Mouse (Mus musculus) layer of hippocampus, adult 11-12 months (tissue): ENCODE measurements around the gene Srsf1.

ENCODE experiments used
- DNase-seq: peaks from one replicate; pipeline ENCODE4 v3.0.0; 2022; ENCODE audit warnings: low spot score

Gene Srsf1

GRCm38 (mm10) chr11:88046944-88047794, at the start of gene Srsf1:
Srsf1 (plus strand) TSS chr11:88047373.
- DNase-seq, result peak; percentile 97

DNA sequence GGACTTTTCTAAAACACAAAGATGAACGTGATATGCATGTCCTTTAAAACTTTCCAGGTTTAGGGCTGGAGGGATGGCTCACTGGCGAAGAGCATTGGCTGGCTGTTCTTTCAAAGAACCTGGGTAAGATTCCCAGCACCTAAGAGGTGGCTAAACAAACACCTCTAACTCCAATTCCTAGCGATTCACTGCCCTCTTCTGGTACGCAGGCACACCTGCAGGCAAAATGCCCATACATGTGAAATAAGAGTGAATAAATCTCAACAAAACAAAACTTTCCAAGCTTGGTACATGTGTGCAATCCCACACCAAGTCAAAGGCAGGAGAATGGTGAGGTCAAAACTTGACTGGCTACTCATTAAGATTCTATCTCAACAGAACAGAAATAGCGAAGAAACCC, 47.4 kb upstream of the Srsf1 start:
- no peak for DNase-seq

- DNase-seq, result no peak
These were observed 44.4 kb upstream of the Srsf1 start for GRCm38 (mm10) chr11:88002738-88003137.

DNA sequence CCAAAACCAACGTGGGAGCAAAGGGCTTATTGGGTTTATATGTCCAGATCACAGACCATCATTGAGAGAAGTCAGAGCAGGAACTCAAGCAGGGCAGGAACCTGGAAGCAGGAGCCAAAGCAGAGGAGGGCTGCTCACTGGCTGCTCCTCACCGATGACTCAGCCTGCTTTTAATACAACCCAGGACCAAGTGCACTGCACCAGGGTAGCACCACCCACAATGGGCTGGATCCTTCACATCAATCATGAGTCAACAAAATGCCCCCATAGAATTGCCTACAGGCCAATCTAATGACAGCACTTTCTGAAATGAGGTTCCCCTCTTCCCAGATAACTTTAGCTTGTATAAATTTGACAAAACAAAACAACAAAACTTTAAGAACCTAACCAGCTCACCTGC, 43.0 kb upstream of the Srsf1 start:
- DNase-seq, result no peak

- no peak for DNase-seq
These were observed 38.5 kb upstream of the Srsf1 start for GRCm38 (mm10) chr11:88008641-88009040.

DNA sequence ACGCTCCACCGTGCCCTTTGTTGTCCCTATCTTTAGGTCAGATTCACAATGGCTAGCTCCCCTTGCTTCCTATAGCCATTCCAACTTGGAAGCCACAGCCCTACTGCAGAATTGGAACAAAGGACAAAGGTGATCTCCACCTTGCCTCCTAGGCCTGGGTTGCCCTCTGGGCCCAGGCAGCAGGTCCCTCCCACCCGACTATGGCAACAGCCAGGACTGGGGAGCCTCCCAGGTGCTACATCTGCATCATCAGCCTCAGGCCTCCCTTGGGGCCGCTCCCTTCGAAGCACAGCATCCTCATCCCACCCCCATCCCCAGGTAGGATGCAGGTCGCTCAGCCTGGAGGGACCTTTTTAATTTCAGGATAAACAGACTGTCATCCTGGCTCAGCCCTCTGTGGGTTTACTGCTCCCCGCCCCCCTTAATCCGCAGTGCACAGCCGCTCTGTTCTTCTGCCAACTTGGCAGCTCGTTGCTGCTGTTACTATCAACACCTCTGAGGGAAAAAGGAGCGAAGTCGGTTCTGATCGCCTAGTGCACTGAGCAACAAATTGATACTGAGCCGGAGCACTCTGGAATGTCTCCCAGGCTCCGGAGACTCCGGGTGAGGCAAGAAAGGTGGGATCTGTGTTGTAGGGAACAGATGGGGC, 37.5 kb upstream of the Srsf1 start:
- peak; percentile 49 for DNase-seq

DNA sequence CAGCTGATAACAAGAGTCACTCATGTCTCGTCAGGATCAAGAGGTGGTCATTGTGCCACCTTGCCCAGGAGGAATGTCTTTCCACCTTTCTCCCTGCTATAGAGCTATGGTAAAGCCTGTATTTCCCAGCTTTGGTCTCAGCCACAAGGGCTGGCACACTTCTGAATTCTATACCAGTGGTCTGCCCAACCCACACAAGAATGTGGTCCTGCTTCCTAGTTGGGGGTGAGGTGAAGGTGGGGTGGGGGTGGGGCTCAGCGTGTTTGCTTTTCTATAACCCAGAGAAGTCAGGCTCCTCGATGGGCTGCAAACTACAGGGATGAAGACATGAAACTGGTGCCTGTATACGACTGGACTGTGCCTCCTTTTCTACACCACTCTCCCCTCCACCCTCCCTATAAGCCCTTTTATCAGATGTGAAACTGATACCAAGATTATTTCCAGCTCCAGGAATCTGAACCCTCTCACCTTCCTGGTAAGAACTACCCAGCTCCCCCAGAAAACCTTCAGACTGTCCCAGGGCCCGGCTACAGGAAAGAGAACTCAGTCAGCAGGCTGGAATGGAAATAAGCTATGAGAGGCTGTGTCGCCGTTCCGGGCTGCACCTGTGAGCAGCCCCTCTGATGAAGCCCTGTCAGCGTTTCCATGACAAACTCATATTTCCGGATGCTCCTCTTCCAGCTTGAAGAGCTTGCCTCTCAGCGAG, 35.8 kb upstream of the Srsf1 start:
- no peak for DNase-seq

GRCm38 (mm10) chr11:88011914-88012419, 35.2 kb upstream of the Srsf1 start:
- DNase-seq, result no peak

DNA sequence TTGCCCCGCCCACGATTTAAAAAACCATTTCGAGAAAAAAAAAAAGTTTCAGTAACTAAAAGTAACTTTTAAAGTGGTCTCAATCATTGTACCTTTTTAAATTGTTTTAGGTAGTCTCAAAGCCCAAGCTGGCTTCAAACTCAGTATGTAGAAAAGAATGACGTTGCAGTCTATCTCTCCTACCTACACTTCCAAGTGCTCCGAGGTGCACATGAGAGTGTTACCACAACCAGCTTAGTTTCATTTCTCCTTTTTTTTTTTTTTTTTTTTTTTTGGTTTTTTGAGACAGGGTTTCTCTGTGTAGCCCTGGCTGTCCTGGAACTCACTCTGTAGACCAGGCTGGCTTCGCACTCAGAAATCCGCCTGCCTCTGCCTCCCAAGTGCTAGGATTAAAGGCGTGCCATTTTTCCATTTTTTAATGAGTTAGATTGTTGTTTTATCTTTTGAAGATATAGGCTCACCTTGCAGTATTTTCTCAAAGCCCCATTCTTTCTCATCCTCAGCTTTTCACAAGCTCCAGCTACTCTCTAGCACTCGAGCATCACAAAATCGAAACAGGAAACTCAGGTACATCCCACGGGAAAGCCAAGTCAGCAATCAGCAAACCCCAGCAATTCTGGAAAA, 34.4 kb upstream of the Srsf1 start:
- no peak for DNase-seq

DNA sequence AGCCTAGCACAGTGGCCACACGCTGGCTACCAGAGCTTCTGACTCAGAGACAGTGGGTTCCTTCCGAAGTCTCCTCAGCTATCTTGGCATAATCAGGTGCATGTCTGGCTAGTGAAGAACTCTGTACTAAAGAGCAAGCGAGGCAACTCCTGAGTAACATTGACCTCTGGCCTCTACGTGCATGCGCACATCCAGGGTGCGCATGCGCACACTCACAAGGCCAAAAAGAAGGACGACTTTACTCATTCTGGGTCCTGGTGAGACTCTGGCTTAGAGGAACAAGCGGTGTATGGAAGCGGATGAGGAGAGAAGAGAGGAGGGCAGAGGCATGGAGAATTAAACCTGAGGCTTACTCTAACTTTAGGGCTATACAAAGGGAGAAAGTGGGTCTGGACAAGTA, 33.5 kb upstream of the Srsf1 start:
- no peak for DNase-seq

DNA sequence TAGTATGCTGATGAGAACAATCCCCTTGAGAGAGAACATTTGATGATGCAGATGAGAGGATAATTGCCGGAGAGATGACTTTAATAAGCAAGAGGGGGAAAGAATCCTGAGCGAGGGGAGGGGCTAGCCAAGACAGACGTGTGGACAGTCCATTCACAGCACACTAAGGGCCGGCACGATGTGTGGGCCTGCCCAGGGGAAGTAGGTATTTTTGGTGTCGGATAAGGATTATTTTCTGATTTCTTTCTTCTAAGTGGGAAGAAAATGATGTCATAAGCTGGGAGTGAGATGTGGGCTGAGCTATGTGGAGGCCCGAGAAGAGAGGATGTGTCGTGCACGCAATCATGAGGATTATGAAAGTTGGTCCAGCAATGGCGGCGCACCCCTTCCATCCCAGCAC, 32.0 kb upstream of the Srsf1 start:
- DNase-seq, result no peak

DNA sequence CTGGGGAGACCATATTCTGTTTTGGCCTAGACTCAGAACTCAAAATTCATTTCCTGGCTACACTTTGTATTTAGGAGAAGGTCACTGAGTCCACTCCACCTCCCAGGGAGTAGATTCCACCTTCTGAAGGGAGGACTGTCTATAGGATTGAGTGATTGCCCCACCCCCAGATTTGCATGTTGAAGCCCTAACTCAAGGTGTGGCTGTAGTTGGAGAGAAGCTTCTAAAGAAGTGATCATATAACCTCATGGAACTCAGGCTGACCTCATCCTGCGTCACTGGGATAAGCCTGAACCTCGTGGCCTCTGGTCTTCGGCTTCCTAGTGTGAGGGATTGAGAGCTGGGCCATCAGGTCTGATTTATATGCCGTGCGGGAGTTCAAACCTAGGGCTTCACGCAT, 31.4 kb upstream of the Srsf1 start:
- DNase-seq, result no peak

DNA sequence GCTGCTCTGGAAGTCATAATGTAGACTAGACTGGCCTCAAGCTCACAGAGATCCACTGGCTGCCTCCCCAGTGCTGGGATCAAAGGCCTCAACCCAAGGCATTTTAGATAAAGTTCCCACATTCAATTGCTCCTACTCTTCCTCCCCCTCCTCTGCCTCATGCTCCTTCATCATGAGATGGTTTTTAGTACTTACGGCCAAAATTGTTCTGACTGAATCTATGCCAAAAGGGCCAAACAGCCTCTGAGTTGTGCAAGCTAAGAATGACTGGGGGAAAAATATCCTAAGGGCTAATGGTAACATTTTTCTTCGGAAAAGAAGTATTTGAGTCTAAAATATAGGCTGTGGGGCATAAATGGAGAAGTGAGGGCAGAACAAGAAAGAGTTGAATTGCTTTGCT, 23.2 kb upstream of the Srsf1 start:
- DNase-seq, result no peak

DNA sequence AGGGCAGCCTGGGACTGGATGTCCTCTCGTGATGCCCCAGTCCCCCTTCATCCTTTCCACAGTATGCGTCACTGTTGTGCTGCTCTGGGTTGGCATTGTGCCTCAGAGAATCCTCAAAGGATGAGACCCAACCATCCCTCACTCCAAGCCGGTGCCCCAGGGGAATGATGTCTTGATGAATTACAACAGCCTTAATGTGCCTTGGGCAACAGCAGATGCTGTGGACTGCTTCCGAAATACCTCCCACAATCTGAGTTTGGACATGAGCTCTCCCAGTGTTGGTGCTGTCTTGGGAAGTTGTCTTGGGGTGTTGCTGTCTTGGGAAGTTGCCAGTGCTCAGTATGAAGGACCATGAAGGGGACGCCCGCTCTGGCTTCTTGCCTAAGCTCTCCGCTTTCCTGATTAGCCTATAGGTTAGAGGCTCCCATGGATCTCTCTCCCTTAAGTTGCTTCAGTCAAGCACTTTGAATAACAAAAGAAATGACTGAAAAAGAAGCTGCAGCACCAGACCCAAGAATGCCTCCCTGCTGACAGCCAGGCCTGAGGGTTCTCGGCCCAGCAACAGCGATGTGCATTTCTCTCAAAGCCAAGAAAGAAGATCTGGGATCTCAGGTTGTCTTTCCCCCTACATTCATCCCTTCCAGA, 19.7 kb upstream of the Srsf1 start:
- DNase-seq, result no peak

GRCm38 (mm10) chr11:88028193-88028684, 18.9 kb upstream of the Srsf1 start:
- peak; percentile 40 for DNase-seq

DNA sequence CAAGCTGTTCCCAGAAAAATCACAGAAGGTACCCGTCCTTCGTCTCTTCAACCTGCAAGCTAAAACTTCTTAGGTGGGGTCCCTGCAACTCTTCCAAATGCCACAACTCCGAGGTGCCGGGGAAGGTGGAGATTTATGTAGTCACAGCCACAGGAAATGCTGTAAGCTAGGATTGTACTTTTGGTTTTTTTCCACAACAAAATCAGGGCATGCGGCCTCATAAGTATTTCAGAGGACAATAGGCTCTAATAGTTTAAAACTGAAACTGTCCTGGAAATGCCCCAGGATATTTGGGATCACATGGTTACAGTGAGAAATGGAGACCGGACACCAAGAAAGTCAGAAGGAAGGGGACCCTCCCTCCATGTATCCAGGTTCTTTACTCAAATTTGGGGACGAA, 17.0 kb upstream of the Srsf1 start:
- no peak for DNase-seq

GRCm38 (mm10) chr11:88030836-88031235, 16.3 kb upstream of the Srsf1 start:
- no peak for DNase-seq

GRCm38 (mm10) chr11:88031753-88032152, 15.4 kb upstream of the Srsf1 start:
- DNase-seq, result no peak

- no peak for DNase-seq
These were observed 11.2 kb upstream of the Srsf1 start for GRCm38 (mm10) chr11:88035970-88036369.

DNA sequence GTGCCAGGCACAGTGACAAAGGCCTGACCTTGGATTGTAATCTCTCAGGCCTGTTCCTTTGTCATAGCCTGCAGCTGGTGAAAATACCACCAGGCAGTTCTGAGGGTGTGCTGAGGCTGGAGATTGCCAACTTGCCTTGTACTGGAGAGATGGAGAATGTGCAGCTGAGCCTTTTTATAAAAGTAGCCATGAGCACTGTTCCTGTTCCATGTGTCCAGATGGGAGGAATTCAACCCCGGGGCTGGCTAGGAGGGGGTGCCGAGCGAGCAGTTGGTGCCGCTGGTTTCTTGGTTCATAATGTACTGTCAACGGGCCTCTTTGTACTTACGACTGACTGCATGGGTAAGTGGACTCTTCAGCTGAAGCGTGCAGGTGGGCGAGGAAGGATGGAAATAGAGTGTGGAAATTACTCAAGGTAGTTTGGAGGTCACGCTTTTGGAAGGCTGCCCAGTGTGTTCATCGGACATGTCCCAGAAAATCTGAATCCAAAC, 10.4 kb upstream of the Srsf1 start:
- DNase-seq, result no peak

- DNase-seq, result no peak
These were observed 9.8 kb upstream of the Srsf1 start for GRCm38 (mm10) chr11:88037386-88037785.
